Mouse (Mus musculus): Measurements from ENCODE around the gene Ap3b1.

DNA sequence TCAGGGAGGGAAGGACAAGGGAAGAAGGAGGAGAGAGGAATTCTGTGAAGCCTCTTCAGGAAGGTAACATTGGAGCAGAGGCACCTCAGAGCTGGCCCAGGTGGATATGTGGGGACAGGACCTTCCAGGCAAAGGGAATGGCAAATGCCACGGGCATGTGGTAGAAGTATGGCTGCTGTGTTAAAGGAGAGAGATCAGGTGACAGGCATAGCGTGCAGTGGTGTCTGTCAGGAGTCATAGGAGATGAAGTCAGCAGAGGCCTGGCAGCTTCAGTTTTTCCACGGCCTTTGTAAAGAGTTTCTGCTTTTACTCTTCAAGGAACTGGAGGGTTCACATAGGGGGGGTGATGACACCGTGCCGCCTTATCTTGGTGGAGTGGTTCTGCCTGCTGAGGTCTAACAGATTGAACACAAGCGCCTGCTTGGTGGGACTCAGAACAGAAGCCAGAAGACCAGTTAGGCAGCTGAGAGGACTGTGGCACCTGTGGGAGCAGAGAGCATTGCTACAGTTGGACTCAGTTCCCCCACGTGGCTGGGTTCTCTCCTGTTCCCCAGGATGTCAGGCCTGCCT, 166.0 kb downstream of the Ap3b1 start:
- no peak for TF ChIP-seq POLR2A (IDR thresholded peaks at IDR 0.05; ENCODE audit: extremely low read depth, insufficient read depth, low read length)
- no peak for TF ChIP-seq CTCF (IDR thresholded peaks at IDR 0.05; ENCODE audit: low read depth, low read length)

All from liver, adult 2 months (tissue).